Mouse (Mus musculus) midbrain, embryonic 11.5 days (tissue): ENCODE results near the gene Fam83e. TPM values are rescaled to one million over a fixed set of nuclear protein-coding genes. Genes with fewer than 3 reads are reported as not detected.

Experiments
- ATAC-seq: fragments of 200-750 bp; cut with Nextera tagmentation; 2 replicates; pipeline ENCODE4 v1.8.0; 2017; ENCODE audit warnings: moderate TSS enrichment, moderate library complexity; ENCODE audit not compliant: low FRiP score
- DNase-seq: peaks from one replicate; pipeline ENCODE4 v3.0.0; 2015; ENCODE audit warnings: low spot score; ENCODE audit errors: missing footprints
- H3K27ac ChIP-seq: fragments of 300-500 bp; sonication (generic); 2 replicates; pipeline ENCODE4 v1.5.1; 2014; ENCODE audit warnings: low read depth, low read length
- H3K27me3 ChIP-seq: fragments of 300-500 bp; sonication (generic); 2 replicates; pipeline ENCODE4 v1.6.1; 2014; ENCODE audit warnings: mild to moderate bottlenecking, low read length, moderate library complexity, mixed read lengths; ENCODE audit not compliant: control insufficient read depth, insufficient read depth
- H3K36me3 ChIP-seq: fragments of 300-500 bp; sonication (generic); 2 replicates; pipeline ENCODE4 v1.6.1; 2014; ENCODE audit warnings: mild to moderate bottlenecking, low read length, moderate library complexity, mixed read lengths; ENCODE audit not compliant: control insufficient read depth, insufficient read depth
- H3K4me1 ChIP-seq: fragments of 300-500 bp; sonication (generic); 2 replicates; pipeline ENCODE4 v1.6.1; 2014; ENCODE audit warnings: low read length; ENCODE audit not compliant: control insufficient read depth, insufficient read depth
- H3K4me2 ChIP-seq: fragments of 300-500 bp; sonication (generic); 2 replicates; pipeline ENCODE4 v1.6.1; 2014; ENCODE audit warnings: mild to moderate bottlenecking, moderate library complexity
- H3K4me3 ChIP-seq: fragments of 300-500 bp; sonication (generic); 2 replicates; pipeline ENCODE4 v1.5.1; 2014; ENCODE audit warnings: low read depth, low read length
- H3K9ac ChIP-seq: fragments of 300-500 bp; sonication (generic); 2 replicates; pipeline ENCODE4 v1.6.1; 2014; ENCODE audit warnings: low read length
- H3K9me3 ChIP-seq: fragments of 300-500 bp; sonication (generic); 2 replicates; pipeline ENCODE4 v1.6.1; 2016; ENCODE audit warnings: low read length; ENCODE audit not compliant: control insufficient read depth
- WGBS: fragments of 180-500 bp; shearing (Covaris S2); extraction: QIAGEN DNeasy Blood & Tissue Kit; methylation state at CpG from one replicate; pipeline ENCODE4 v1.1.7; 2014; 5-methylcytosine and 5-hydroxymethylcytosine counted together
- polyA plus RNA-seq: library from polyadenylated mRNA; unstranded; fragments of >200 nt; fragmentation: Nextera tagmentation; extraction: Ambion mirVana; gene quantifications from 2 replicates; pipeline ENCODE4 v1.2.1, GENCODE M21; 2014

Fam83e gene
- 0.57 and 1.4 TPM in 2 replicates for polyA plus RNA-seq

DNA sequence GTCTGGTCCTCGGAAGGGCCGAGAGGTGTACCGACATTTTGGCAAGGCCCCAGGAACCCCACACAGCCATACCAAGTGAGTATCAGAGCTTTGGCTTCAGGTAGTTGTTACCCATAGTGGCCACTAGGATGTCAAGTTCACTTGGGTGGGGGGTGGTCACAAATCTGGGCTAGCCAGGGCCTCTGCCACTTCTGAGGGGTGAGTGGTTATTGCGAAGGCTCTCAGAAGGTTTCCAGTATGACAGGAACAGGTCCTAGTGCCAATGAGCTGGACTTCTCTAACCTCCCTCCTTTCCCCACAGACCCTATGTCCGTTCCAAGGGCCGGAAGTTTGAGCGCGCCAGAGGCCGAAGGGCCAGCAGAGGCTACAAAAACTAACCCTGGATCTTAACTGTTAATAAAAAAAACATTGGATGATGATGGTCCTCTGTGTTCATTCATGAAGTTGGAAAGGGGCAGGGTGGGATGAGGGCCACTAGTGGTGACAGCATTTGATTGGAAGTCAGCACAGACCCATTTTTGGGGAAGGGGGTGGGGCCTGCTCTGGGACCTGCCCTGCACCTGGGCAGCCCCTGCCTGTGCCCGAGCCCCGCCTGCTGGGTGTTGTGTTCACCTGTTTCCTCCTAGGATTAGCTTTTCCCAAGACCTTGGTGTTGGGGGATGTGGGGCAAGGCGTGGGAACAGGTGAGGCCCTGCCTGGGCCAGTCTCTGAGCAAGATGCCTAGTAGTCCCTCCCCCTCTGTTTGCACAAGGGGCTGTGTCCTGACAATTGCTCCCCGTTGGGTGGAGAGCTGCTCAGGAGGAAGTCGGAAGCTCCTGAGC is at the start of gene Fam83e:
Fam83e (plus strand) TSS at position 800 of the 821 bp plus-strand sequence.
- ATAC-seq (no peak), DNase-seq (peak; percentile 81)
- peaks cover 30% of the 10 kb centered on the region for H3K4me1 ChIP-seq
- H3K9me3 ChIP-seq: no peaks in the 10 kb centered on the region
- H3K36me3 ChIP-seq: peaks cover 25% of the 10 kb centered on the region
- H3K27me3 ChIP-seq: no peaks in the 10 kb centered on the region
- H3K4me3 ChIP-seq: no peak within 1 kb of the TSS
- WGBS: 82% methylated on average over 14 of the region's 14 CpGs
- no peak within 1 kb of the TSS for H3K4me2 ChIP-seq
- no peak within 1 kb of the TSS for H3K27ac ChIP-seq
- no peak within 1 kb of the TSS for H3K9ac ChIP-seq

DNA sequence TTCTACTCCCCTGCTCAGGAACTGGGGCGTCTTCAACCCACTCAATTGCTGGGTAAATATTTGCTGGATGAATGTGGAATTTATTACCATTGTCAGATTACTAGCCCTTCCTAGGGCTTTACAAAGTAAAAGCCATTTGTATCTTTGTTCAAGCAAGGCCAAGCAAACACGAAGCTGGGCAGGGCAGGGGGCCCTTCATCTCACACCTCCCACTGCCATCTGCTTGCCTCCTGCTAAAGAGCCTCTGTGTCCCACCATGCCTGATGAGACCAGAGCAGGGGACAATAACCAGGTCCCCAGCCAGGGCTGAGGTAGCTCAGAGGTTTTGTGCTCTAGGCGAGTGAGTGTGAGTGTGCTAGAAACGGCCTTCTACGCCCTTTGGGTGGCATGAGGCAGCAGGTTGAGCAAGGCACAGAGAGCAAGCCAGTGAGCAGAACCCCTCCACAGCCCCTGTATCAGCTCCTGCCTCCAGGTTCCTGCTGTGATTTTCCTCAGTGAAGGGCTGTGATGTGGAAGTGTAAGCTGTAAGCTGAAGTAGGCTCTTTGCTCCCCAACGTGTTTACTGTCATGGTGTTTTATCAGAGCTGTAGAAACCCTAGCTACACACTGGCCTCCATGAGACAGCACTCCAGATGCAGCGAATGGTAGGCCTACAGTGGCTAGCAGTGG is 43.3 kb upstream of the Fam83e start:
- H3K27me3 ChIP-seq: no peaks in the 10 kb centered on the region
- no peaks in the 10 kb centered on the region for H3K9me3 ChIP-seq
- no peak overlapping the region for H3K9ac ChIP-seq
- H3K4me1 ChIP-seq: no peaks in the 10 kb centered on the region
- no peak overlapping the region for H3K4me2 ChIP-seq
- 78% methylated on average over 7 of the region's 7 CpGs for WGBS
- no peak overlapping the region for H3K4me3 ChIP-seq
- H3K36me3 ChIP-seq: no peaks in the 10 kb centered on the region
- no peak overlapping the region for H3K27ac ChIP-seq
- no peak for ATAC-seq
- DNase-seq: no peak

DNA sequence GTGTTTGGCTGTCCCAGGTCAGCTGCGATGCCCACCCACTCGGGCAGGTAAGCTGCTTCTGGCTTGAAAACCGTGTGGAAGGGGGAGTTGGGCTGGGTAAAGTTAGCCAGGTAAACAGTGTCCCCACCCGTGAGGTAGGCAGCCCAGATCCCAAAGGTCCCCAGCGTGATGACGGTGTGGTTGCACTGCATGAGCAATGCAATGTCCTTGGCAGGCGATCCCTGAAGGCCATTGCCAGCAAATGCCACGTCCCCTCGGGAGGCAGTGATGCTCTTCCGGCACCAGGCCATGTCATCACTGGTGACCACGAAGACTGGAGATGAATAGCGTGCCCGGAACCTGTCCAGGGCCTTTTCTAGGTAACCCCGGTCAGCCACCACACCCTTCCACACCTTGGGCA is 42.5 kb upstream of the Fam83e start:
- Histone ChIP-seq H3K9me3 (no peaks in the 10 kb centered on the region), H3K4me1 (no peaks in the 10 kb centered on the region), H3K4me3 (no peak overlapping the region), H3K36me3 (no peaks in the 10 kb centered on the region), H3K9ac (no peak overlapping the region), H3K27ac (no peak overlapping the region), H3K4me2 (no peak overlapping the region), H3K27me3 (no peaks in the 10 kb centered on the region)
- WGBS: 93% methylated on average over 14 of the region's 14 CpGs
- DNase-seq (no peak), ATAC-seq (no peak)

- Histone ChIP-seq H3K9ac (no peak overlapping the region), H3K27ac (no peak overlapping the region), H3K4me2 (no peak overlapping the region), H3K9me3 (no peaks in the 10 kb centered on the region), H3K4me3 (no peak overlapping the region), H3K36me3 (no peaks in the 10 kb centered on the region), H3K4me1 (no peaks in the 10 kb centered on the region), H3K27me3 (no peaks in the 10 kb centered on the region)
- 58% methylated on average over 14 of the region's 14 CpGs for WGBS
- ATAC-seq: no peak
- peak; percentile 82 for DNase-seq
Observed at GRCm38 (mm10) chr7:45679966-45680621, 40.9 kb upstream of the Fam83e start.

- ATAC-seq (no peak), DNase-seq (no peak)
- H3K36me3 ChIP-seq: no peaks in the 10 kb centered on the region
- no peak overlapping the region for H3K4me2 ChIP-seq
- no peak overlapping the region for H3K27ac ChIP-seq
- H3K9me3 ChIP-seq: no peaks in the 10 kb centered on the region
- H3K9ac ChIP-seq: no peak overlapping the region
- H3K4me3 ChIP-seq: no peak overlapping the region
- H3K27me3 ChIP-seq: no peaks in the 10 kb centered on the region
- H3K4me1 ChIP-seq: no peaks in the 10 kb centered on the region
- 88% methylated on average over 8 of the region's 8 CpGs for whole genome bisulfite sequencing
Observed at GRCm38 (mm10) chr7:45681046-45681736, 39.8 kb upstream of the Fam83e start.

DNA sequence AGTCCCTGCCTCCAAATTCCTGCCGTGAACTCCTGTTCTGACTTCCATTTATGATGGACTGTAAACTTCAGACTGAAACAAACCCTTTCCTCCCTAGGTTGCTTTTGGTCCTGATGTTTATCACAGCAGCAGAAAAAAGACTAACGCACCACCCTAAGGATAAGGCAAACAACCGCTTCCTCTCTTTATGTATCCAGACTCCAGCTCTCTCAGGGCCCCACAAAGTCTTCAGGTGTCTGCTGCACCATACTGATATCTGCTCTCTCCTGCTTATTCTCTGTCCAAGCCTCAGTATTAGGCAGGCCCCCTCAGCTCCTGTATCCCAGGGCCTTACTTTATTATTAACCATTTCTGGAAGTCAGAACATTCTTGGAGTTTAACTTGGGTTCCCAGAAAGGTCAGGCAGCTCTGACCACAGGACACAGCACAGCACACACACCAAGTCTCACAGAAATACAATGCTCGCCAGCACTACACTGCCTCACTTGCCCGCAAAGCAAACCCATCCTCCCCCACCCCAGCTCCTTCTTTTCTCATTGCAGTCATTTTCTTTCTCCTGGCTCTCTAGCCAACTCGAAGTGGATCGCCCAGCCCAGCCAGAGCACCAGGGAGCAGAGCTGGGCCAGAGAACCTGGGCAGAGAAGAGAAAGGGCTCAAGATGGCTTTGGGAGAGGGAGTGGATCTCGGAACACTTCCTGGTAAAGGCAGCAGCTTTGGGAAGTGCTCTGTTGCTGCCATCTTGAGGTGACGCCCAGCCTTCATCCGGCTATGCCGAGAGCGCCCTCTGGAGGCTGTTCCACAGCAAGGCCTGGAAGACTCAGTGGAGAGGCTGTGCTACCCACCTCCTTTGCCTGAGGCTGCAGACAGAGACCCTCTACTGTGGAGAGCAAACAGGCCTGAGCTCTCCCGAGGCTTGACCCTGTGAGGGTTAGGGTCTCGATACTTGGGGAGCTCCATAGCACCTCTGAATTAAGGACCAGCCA is 38.6 kb upstream of the Fam83e start:
- peak overlapping the region; percentile 1; the same call in 1 of the 2 replicates for H3K4me2 ChIP-seq
- no peaks in the 10 kb centered on the region for H3K36me3 ChIP-seq
- no peaks in the 10 kb centered on the region for H3K27me3 ChIP-seq
- ATAC-seq (peak; percentile 85), DNase-seq (peak; percentile 98)
- no peak overlapping the region for H3K27ac ChIP-seq
- WGBS: 30% methylated on average over 14 of the region's 14 CpGs
- peak overlapping the region; percentile 21 for H3K9ac ChIP-seq
- H3K4me3 ChIP-seq: no peak overlapping the region
- no peaks in the 10 kb centered on the region for H3K4me1 ChIP-seq
- H3K9me3 ChIP-seq: no peaks in the 10 kb centered on the region

DNA sequence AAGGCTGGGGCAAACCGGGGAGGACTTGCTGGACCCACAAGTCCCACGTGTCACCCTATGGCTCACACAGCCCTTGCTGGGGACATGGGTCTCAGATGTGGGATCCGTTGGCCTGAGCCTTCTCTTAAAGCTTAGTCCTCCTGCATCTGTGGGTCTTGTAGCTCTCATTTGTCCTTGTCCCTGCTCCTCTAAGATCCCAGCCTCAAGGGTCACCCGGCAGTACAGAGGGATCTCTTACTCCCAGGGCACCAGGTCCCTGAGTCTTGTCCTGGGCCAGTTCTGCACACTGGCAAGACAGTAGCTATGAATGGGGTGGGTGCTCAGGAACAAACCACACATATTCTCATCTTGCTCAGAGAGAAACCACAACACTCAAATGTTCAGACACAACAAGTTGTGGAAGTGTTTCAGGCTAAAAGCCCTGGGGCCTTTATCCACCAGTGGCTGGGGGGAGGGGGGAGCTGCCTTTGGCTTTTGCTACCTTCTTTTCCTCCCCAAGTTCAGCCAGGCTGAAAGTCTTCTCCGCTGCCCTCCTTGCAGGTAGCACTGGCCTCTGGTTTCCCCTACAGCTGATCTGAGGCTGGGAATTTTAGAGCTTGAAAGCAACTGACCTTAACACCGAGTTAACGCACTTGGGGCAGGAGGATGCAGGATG is 37.5 kb upstream of the Fam83e start, which contains the start of gene Ntn5:
Ntn5 (plus strand) TSS at position 627 of the 655 bp plus-strand sequence.
- Histone ChIP-seq H3K4me3 (no peak within 1 kb of the TSS), H3K9ac (0 out of 2 replicates have a peak within 1 kb of the TSS, but pooled peaks have one; percentile 10), H3K4me1 (no peaks in the 10 kb centered on the region), H3K9me3 (no peaks in the 10 kb centered on the region), H3K27me3 (no peaks in the 10 kb centered on the region), H3K4me2 (no peak within 1 kb of the TSS), H3K27ac (no peak within 1 kb of the TSS), H3K36me3 (no peaks in the 10 kb centered on the region)
- DNase-seq (peak; percentile 72), ATAC-seq (no peak)
- 72% methylated on average over 7 of the region's 7 CpGs for WGBS
